Mouse (Mus musculus) embryonic facial prominence, embryonic 15.5 days (tissue): ENCODE measurements around the gene Ssr2. TPM values are rescaled to one million over a fixed set of nuclear protein-coding genes. Genes with fewer than 3 reads are reported as not detected.
A peak's percentile ranks its signal among the peaks of the same experiment; 100 is the strongest.
"Not testable (repeated sequence)": the region's sequence is repeated elsewhere in the genome, so short reads cannot be mapped to it uniquely, and the experiment has no call there.

Source experiments
- ATAC-seq: fragments of 200-750 bp; cut with Nextera tagmentation; 2 replicates; pipeline ENCODE4 v1.8.0; 2017; ENCODE audit warnings: low read depth, moderate TSS enrichment; ENCODE audit not compliant: insufficient number of reproducible peaks, low FRiP score, low TSS enrichment
- H3K27ac ChIP-seq: fragments of 300-500 bp; sonication (generic); replicated peaks from 2 replicates; pipeline ENCODE4 v1.5.1; 2015; ENCODE audit warnings: mild to moderate bottlenecking, inconsistent platforms
- H3K27me3 ChIP-seq: fragments of 300-500 bp; sonication (generic); 2 replicates; pipeline ENCODE4 v1.6.1; 2015; ENCODE audit warnings: inconsistent platforms
- H3K36me3 ChIP-seq: fragments of 300-500 bp; sonication (generic); 2 replicates; pipeline ENCODE4 v1.6.1; 2015; ENCODE audit warnings: mild to moderate bottlenecking, inconsistent platforms
- H3K4me1 ChIP-seq: fragments of 300-500 bp; sonication (generic); 2 replicates; pipeline ENCODE4 v1.6.1; 2015; ENCODE audit warnings: inconsistent platforms
- H3K4me2 ChIP-seq: fragments of 300-500 bp; sonication (generic); replicated peaks from 2 replicates; pipeline ENCODE4 v1.6.1; 2015; ENCODE audit warnings: mild to moderate bottlenecking, inconsistent platforms
- H3K4me3 ChIP-seq: fragments of 300-500 bp; sonication (generic); replicated peaks from 2 replicates; pipeline ENCODE4 v1.5.1; 2015; ENCODE audit warnings: mild to moderate bottlenecking, inconsistent platforms
- H3K9ac ChIP-seq: fragments of 300-500 bp; sonication (generic); 2 replicates; pipeline ENCODE4 v1.6.1; 2015; ENCODE audit warnings: inconsistent platforms
- H3K9me3 ChIP-seq: fragments of 300-500 bp; sonication (generic); replicated peaks from 2 replicates; pipeline ENCODE4 v1.6.1; 2016; ENCODE audit warnings: inconsistent platforms
- WGBS: fragments of 180-500 bp; shearing (Covaris S2); methylation state at CpG from one replicate; pipeline ENCODE4 v1.1.7; 2015; 5-methylcytosine and 5-hydroxymethylcytosine counted together
- polyA plus RNA-seq: library from polyadenylated mRNA; unstranded; fragments of >200 nt; fragmentation: Nextera tagmentation; extraction: Ambion mirVana; gene quantifications from 2 replicates; pipeline ENCODE4 v1.2.1, GENCODE M21; 2015

Ssr2 gene
- polyA plus RNA-seq, 1 experiment from 2014 or later, result 339 TPM

GRCm38 (mm10) chr3:88586640-88587039 is 11.0 kb downstream of the Ssr2 start:
- H3K4me2 ChIP-seq, result no peak overlapping the region

GRCm38 (mm10) chr3:88590246-88590645 is 14.6 kb downstream of the Ssr2 start:
- 7% methylated on average over 5 of the region's 5 CpGs for WGBS
- Histone ChIP-seq H3K27ac (peak overlapping the region; percentile 60), H3K9ac (no peak overlapping the region), H3K4me3 (no peak overlapping the region), H3K36me3 (peaks cover 36% of the 10 kb centered on the region), H3K9me3 (no peaks in the 10 kb centered on the region), H3K27me3 (no peaks in the 10 kb centered on the region), H3K4me2 (no peak overlapping the region), H3K4me1 (peaks cover 35% of the 10 kb centered on the region)
- no peak for ATAC-seq

More at GRCm38 (mm10) chr3:88586640-88587039, 11.0 kb downstream of the Ssr2 start:
- no peak for ATAC-seq
- H3K9me3 ChIP-seq, result no peaks in the 10 kb centered on the region
- peaks cover 52% of the 10 kb centered on the region for H3K36me3 ChIP-seq
- H3K9ac ChIP-seq, result no peak overlapping the region
- whole genome bisulfite sequencing, result 90% methylated on average over 5 of the region's 5 CpGs
- H3K4me1 ChIP-seq, result peaks cover 17% of the 10 kb centered on the region
- no peak overlapping the region for H3K27ac ChIP-seq
- H3K4me3 ChIP-seq, result no peak overlapping the region
- H3K27me3 ChIP-seq, result no peaks in the 10 kb centered on the region

- Histone ChIP-seq H3K4me3 (no peak overlapping the region), H3K4me1 (peaks cover 35% of the 10 kb centered on the region), H3K27me3 (no peaks in the 10 kb centered on the region), H3K9me3 (no peaks in the 10 kb centered on the region), H3K9ac (no peak overlapping the region), H3K36me3 (peaks cover 29% of the 10 kb centered on the region), H3K4me2 (no peak overlapping the region), H3K27ac (no peak overlapping the region)
- WGBS, result 43% methylated on average over 3 of the region's 3 CpGs
- ATAC-seq, result no peak
Measured at GRCm38 (mm10) chr3:88591044-88591443, 15.4 kb downstream of the Ssr2 start.

DNA sequence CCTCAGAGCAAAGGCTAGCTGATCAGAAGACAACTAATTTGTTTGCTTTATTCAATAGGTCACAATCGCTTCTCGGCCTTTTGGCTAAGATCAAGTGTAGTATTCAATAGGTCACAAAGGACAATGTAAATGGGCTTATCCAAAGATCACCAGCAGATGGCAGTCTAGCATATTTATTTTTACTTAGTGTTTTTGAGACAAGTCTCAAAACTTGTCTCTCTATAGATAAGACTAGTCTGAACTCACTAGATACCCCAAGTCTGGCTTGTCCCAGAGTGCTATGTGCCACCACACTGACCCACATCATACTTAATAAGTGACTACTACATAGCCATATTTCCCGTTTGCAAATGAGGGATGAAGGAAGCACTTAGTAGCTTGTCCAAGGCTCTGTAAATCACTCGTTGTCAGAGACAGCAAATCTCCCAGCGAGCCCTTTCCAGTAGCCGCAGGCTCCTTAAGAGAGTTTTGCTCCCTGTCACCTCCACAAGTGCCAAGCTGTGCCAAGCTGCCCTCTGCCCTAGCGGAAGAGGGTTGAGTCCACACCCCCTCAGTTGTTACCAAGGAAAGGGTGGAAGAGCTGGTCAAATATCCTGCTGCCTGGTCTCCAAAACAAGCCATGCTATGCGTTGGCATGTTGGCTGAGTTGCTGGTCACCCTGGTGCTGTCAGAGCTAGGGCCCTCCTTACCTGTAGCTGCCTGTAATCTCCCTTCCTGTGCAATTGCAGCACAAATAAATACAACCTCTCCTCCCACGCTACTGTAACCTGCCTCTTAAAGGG is 16.5 kb downstream of the Ssr2 start:
- WGBS, result 29% methylated on average over 9 of the region's 9 CpGs

GRCm38 (mm10) chr3:88592942-88593576 is 17.4 kb downstream of the Ssr2 start:
- H3K9ac ChIP-seq, result no peak overlapping the region
- no peak overlapping the region for H3K4me2 ChIP-seq
- no peaks in the 10 kb centered on the region for H3K27me3 ChIP-seq
- peaks cover 9% of the 10 kb centered on the region for H3K36me3 ChIP-seq
- no peak overlapping the region for H3K4me3 ChIP-seq
- H3K4me1 ChIP-seq, result peaks cover 35% of the 10 kb centered on the region
- ATAC-seq, result no peak
- WGBS, result 77% methylated on average over 10 of the region's 10 CpGs
- H3K27ac ChIP-seq, result no peak overlapping the region
- no peaks in the 10 kb centered on the region for H3K9me3 ChIP-seq

More for the DNA sequence above, 16.5 kb downstream of the Ssr2 start:
- Histone ChIP-seq H3K4me3 (no peak overlapping the region), H3K9ac (no peak overlapping the region), H3K36me3 (peaks cover 18% of the 10 kb centered on the region), H3K4me1 (peaks cover 35% of the 10 kb centered on the region), H3K27ac (no peak overlapping the region), H3K4me2 (no peak overlapping the region), H3K27me3 (no peaks in the 10 kb centered on the region), H3K9me3 (no peaks in the 10 kb centered on the region)
- no peak for ATAC-seq

GRCm38 (mm10) chr3:88593893-88594580 is 18.4 kb downstream of the Ssr2 start:
- ATAC-seq, result no peak
- Histone ChIP-seq H3K4me2 (peak overlapping the region; percentile 6; the same call in 1 of the 2 replicates), H3K4me3 (no peak overlapping the region)

DNA sequence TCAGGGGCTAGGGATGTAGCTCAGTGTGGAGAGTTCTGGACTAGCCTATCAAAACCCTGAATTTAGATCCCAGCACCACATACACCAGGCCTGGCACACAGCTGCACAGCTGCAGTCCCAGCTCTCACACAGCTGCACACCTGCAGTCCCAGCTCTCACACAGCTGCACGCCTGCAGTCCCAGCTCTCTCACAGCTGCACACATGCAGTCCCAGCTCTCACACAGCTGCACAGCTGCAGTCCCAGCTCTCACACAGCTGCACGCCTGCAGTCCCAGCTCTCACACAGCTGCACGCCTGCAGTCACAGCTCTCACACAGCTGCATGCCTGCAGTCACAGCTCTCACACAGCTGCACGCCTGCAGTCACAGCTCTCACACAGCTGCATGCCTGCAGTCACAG is 20.9 kb downstream of the Ssr2 start:
- 70% methylated on average over 4 of the region's 4 CpGs for WGBS
- H3K27me3 ChIP-seq, H3K4me3 ChIP-seq, H3K9me3 ChIP-seq, H3K9ac ChIP-seq, H3K27ac ChIP-seq, H3K4me2 ChIP-seq, H3K36me3 ChIP-seq, ATAC-seq: not testable (repeated sequence)
- peaks cover 21% of the 10 kb centered on the region for H3K4me1 ChIP-seq

More at GRCm38 (mm10) chr3:88593893-88594580, 18.4 kb downstream of the Ssr2 start:
- H3K9ac ChIP-seq, result no peak overlapping the region
- WGBS, result 40% methylated on average over 10 of the region's 10 CpGs
- no peaks in the 10 kb centered on the region for H3K27me3 ChIP-seq
- peaks cover 35% of the 10 kb centered on the region for H3K4me1 ChIP-seq
- no peaks in the 10 kb centered on the region for H3K9me3 ChIP-seq
- no peaks in the 10 kb centered on the region for H3K36me3 ChIP-seq
- H3K27ac ChIP-seq, result 0 out of 2 replicates have a peak overlapping the region, but pooled peaks have one; percentile 17

- no peak overlapping the region for H3K4me3 ChIP-seq
- H3K27me3 ChIP-seq, result no peaks in the 10 kb centered on the region
- WGBS, result 72% methylated on average over 4 of the region's 4 CpGs
- H3K4me2 ChIP-seq, result no peak overlapping the region
- peaks cover 5% of the 10 kb centered on the region for H3K4me1 ChIP-seq
- ATAC-seq, result no peak
- H3K9me3 ChIP-seq, result no peaks in the 10 kb centered on the region
- H3K9ac ChIP-seq, result no peak overlapping the region
- no peak overlapping the region for H3K27ac ChIP-seq
- H3K36me3 ChIP-seq, result no peaks in the 10 kb centered on the region
Measured at GRCm38 (mm10) chr3:88602466-88602865, 26.8 kb downstream of the Ssr2 start.

DNA sequence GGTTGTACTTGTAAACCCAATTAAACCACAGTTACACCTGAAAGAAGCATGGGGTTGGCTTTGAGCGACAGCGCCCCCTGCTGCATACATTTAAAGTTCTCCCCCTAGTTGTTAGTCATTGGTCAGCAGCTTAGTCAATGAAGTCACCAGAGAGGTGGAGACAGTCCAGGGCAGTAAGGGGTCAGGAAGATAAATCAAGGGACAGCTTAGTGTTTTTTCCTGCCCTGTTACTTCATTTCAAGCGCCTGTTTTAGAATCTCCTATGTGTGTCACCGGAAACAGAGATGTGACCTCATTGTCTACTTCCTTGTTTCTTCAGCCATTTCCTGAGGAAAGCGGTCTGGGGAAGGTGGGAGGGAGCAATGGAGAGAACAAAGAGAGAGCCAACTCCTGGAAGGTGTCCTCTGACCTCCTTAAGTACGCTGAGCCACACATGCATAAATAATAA is 28.1 kb downstream of the Ssr2 start:
- no peak overlapping the region for H3K27ac ChIP-seq
- no peak overlapping the region for H3K4me2 ChIP-seq
- no peaks in the 10 kb centered on the region for H3K36me3 ChIP-seq
- 0 out of 2 replicates have a peak, but pooled peaks have one; percentile 45 for ATAC-seq
- H3K9ac ChIP-seq, result no peak overlapping the region
- H3K27me3 ChIP-seq, result no peaks in the 10 kb centered on the region
- no peak overlapping the region for H3K4me3 ChIP-seq
- peaks cover 11% of the 10 kb centered on the region for H3K4me1 ChIP-seq
- WGBS, result 18% methylated on average over 6 of the region's 6 CpGs
- H3K9me3 ChIP-seq, result no peaks in the 10 kb centered on the region

DNA sequence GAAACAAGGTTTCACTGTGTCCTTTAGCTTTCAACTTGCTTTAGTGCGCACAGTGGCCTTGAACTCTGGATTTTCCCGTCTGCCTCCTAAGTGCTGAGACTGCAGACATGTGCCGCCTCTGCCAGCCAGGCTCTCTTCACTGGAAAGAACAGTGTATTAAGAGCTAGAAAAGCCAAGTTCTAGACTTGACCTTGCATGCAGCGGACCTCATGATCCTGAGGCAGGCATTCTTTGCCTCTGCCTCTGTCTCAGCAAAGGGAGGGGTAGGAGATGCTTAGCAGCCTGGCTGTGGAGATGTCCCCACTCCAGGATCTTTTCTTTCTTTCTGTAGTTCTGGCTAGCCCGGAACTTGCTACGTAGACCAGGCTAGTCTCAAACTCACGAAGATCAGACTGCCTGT is 29.2 kb downstream of the Ssr2 start:
- no peaks in the 10 kb centered on the region for H3K27me3 ChIP-seq
- H3K36me3 ChIP-seq, result no peaks in the 10 kb centered on the region
- H3K4me3 ChIP-seq, result no peak overlapping the region
- WGBS, result 86% methylated on average over 7 of the region's 7 CpGs
- no peaks in the 10 kb centered on the region for H3K9me3 ChIP-seq
- no peak overlapping the region for H3K9ac ChIP-seq
- no peak overlapping the region for H3K4me2 ChIP-seq
- ATAC-seq, result no peak
- peaks cover 11% of the 10 kb centered on the region for H3K4me1 ChIP-seq
- no peak overlapping the region for H3K27ac ChIP-seq

DNA sequence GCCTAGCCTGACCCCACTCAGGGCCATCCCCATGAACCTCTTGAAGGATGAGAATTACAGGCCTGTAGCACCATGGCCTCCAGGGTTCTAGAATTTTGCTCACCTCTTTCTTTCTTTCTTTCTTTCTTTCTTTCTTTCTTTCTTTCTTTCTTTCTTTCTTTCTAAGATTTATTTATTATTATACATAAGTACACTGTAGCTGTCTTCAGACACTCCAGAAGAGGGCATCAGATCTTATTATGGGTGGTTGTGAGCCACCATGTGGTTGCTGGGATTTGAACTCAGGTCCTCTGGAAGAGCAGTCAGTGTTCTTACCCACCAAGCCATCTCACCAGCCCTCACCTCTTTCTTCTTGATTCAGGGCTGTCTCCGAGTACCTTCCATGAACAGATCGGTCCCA is 30.0 kb downstream of the Ssr2 start, which contains the start of gene Arhgef2:
Gene Arhgef2, plus strand, starts transcription at position 301 of the 400 bp plus-strand sequence.
- not testable (repeated sequence) for H3K4me2 ChIP-seq, H3K9ac ChIP-seq, H3K4me3 ChIP-seq, H3K36me3 ChIP-seq, H3K9me3 ChIP-seq, H3K27me3 ChIP-seq, H3K27ac ChIP-seq, ATAC-seq
- H3K4me1 ChIP-seq, result peaks cover 11% of the 10 kb centered on the region
- 93% methylated on average over 2 of the region's 2 CpGs for WGBS
